Mouse (Mus musculus) olfactory bulb, adult 2 months (tissue): ENCODE measurements at regions not wholly inside any gene's neighbourhood (a gene's known extent, or its start where the extent isn't known, plus 50 kb on each side); places are given as distances from the start of the nearest gene placed in this dataset.

ENCODE experiments used
- CTCF ChIP-seq: fragments of 200-500 bp; IDR thresholded peaks from 2 replicates; pipeline ENCODE4 v1.5.1; 2012; ENCODE audit warnings: low read depth, mild to moderate bottlenecking, low read length, moderate library complexity; ENCODE audit not compliant: insufficient read depth
- POLR2A ChIP-seq: fragments of 200-500 bp; IDR thresholded peaks from 2 replicates; pipeline ENCODE4 v1.6.1; 2012; ENCODE audit warnings: mild to moderate bottlenecking, low read depth, low read length, moderate library complexity; ENCODE audit not compliant: insufficient read depth

DNA sequence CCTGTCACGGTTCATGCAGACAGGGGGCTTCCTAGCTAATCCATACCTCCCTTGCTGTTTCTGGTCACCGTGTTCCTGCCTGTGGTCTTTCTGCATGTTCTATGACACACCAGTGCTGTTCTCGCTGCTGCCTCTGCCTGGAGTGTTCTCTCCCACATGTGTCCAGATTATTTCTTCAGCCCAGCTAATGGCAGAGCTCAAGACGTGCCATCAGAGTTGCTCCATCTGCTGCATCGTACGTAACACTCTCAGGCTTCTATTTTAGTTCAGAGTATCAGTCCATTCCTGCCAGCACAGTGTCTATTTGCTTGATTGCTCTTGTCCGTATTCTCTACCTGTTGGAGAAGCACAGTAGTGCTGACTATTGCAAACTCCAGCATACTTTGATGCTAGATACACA is 188.3 kb downstream of the Eipr1 start:
- TF ChIP-seq CTCF: no peak
- no peak for TF ChIP-seq POLR2A
